Mouse (Mus musculus) adrenal gland, postnatal 25 days (tissue): ENCODE results near the gene Pfn3. TPM values are rescaled to one million over a fixed set of nuclear protein-coding genes. Genes with fewer than 3 reads are reported as not detected.

Experiments
- DNase-seq: peaks from one replicate; pipeline ENCODE4 v3.0.0; 2021; ENCODE audit warnings: mixed read lengths
- microRNA-seq, 2 experiments: library from miRNA; unstranded; fragments of <30 nt; microRNA quantifications; one replicate each; pipeline ENCODE4 v1.2.0; 2021
- total RNA-seq: library from RNA; stranded (reverse); gene quantifications from 2 replicates; pipeline ENCODE4 v1.2.3, GENCODE M21; 2021

Gene Pfn3
- total RNA-seq, 1 experiment from 2014 or later = not detected

DNA sequence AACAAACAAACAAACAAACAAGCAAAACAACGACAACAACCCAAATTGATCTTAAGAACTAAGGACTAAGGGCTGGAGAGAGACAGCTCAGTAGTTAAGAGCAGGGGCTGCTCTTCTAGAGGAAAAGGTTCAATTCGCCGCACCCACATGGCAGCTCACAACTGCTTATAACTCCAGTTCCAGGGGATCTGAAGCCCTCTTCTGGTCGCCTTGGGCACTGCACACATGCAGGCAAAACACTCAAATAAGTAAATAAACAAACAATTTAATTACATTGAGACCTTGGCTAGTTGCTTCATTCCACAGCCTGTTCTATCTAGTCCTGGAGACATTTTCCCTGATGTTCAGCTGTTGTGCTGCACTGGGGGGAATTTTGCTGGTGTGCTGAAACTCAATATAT, 22.1 kb downstream of the Pfn3 start:
- DNase-seq = no peak

DNA sequence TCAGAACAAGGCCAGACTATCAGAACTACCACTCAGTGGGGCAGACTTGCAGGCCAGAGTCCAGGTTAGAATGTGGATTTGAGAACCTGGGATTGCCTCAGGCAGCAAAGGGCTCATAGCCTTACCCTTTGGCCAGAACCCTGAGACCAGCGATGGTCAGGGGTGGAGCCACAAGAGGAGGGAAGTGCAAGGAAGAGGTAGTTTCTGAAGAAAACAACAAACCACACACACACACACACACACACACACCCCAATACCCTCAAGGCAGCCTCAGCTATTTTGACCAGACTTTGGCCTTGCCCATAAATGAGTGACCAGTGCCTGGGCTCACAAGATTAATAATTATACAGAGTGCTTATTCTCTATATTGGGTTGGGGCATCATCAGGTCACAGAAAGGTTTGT, 23.4 kb downstream of the Pfn3 start:
- no peak for DNase-seq

DNA sequence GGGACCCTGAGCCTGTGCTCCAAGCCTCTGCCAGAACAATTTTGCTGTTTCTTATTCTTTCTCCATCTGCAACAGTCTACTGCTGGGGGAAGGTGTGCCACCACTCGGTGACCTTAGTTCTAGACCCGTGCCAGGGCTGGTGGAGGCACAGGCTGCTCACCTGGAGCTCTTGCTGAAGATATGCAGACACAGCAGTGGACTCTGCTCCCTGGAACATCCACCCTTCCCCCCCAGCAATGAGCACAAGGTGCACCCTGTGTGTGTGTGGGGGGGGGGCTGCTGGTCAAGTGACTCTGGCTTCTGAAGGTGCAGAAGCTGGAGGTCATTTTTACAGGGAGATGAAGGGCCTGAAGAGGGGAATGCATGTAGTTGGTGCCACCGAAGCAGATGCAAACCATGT, 24.4 kb downstream of the Pfn3 start:
- no peak for DNase-seq

DNA sequence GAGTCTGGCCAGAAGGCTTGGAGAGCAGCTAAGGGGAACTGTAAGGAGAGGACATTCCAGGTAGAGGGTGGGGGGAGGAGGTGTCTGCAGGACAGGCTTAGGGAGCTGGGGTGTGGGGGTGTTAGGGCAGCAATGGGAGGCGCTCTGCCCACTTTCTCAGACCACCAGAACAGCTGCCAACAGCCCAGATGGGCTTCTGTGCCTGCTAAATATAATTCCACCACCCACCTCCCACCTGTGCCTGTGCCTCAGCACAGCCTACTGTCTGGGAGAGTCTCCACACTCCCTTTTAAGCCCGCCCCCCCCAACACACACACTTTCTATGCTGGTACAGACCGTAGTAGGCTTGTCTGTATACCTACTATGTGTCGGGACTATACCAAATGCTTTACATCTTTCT, 33.2 kb downstream of the Pfn3 start:
- no peak for DNase-seq

DNA sequence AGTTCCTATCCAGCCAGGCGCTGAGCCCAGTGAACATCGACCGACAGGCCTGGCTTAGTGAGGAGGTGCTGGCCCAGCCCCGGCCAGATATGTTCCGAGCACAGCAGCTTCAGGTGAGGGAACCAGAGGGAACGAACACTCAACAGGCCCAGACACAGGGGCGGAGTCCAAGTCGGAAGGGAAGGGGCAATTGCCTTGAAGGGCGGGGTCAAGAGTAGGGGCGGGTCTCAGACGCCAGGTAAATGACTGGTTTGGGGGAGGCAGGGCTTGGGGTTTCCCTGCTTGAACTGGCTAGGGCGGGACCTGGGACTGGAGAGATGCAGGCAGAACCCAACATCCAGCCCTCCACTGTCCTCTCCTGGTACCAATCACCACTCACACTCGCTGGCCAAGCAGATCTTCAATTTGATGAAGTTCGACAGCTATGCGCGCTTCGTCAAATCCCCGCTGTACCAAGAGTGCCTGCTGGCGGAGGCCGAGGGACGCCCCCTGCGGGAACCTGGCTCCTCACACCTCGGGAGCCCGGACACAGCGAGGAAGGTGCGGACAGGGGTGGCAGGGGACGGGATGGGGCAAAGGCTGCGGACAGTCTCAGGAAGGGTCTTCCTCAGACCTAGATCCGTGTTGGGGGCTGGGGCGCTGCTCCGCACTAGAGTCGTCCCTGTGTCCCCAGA, 36.0 kb downstream of the Pfn3 start:
- no peak for DNase-seq

DNA sequence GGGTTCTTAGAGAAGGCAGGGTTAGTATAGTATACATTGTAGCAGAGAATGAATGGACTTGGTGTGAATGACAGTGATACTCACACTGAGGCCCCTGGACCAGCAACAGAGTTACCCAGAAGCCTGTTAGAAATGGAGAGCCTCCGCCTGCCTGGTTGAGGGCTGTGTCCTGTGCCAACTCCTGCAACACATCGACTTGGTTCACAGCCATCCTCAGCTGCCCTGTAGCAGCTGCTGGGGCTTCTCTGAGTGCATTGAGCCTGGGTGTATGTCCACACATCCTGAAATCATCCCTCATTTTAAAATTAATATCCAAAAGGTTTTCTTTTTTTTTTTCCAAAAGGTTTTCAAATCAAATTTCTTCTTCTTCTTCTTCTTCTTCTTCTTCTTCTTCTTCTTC, 39.2 kb downstream of the Pfn3 start:
- DNase-seq = no peak

DNA sequence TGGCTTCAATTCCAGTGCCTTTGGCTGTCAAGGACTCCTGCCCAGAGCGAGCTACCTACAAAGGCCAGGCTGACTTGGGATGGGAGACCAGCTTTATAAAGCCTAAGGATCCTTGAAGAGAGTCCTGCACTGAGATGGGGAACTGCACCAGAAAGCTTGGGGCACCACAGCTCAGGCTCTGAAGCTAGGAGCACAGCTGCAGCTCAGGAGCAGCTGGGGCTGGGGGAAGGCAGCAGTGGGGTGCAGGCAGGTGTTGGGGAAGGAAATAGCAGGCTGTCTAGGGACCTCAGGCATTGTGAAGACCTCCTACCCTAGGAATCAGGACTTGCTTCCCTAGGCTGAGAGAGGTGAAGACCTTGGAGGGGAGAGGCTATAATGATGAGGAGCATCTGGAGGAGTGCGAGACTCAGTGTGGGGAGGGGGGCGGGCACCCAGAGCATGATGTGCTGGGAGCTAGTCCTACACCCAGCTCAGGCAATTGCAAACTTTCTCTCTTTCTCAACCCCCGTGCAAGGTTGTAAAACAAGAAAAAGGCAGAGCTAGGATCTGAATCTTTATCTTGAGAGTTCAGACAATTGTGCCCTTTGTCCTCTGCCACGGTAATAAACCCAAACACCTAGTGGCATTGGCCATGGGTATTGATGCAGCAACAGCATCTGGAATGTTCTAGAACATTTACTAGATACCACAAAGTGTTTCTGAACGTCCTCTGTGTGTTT, 40.7 kb downstream of the Pfn3 start:
- no peak for DNase-seq

DNA sequence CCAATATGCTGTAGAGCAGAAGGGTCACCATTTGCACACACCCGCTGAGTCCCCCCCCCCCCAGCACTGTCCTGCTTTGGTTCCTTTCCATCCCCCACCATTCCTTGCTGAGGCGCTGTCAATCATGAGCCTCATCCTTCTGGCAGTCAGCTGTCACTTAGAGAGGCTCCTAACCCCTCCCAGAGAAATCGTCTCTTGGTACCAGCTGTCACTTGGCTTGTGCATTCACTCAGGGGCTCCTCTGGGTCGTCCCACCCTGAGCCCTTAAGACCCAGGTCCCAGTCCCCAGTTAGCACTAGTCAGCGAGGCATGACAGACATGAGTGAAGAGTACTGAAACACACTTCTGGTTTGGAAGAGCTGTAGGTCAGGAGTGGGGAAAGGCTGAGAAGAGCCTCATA, 43.3 kb downstream of the Pfn3 start:
- no peak for DNase-seq

DNA sequence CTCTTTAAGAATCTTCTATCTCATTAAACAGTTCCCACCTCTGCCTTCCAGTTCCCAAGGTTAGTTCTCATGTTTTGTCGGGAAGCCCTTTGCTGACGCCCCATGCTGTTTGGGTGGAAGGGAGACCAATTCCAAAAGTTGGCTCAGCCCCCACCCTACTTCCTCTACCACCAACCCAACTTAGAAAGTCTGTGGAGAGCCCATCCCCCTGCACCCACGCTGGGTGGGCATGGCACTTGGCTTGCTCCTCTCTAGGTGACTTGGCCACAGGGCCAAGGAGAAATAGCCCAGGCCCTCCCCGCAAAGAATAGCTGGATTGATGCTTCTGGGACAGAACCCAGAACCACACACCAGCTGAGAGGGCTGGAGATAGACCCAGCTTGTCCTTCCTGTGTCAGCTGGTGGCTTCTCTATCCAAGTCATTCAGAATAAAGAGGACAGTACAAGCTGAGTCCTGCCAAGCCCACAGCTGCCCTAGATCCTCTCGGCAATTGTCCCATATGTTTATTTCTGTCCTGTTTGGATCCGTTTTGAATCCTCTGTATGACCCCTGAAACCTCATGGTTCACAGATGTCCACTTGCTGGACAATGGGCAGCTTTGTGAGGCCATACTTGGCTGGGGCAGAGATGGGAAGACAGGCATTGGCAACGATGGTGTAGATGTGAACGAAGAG, 43.9 kb downstream of the Pfn3 start:
- DNase-seq = no peak

DNA sequence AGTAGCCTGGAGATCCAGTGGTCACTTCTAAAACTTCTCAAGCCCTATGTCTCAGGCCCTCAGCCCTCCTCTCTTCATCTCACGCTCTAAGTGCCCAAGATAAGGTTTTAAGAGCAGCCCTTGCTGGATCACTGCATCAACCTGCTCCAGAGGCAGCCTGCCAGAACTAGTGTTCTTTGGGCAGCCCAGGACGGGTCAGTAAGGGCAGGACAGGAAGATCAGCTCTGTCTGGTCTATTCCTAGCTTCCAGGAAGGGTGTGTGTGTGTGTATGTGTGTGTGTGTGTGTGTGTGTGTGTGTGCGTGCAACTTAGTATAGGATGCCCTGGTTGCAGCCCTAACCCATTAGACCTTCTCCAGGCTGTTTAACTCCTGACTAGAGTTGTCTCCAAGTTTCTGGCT, 44.8 kb downstream of the Pfn3 start:
- DNase-seq = no peak

DNA sequence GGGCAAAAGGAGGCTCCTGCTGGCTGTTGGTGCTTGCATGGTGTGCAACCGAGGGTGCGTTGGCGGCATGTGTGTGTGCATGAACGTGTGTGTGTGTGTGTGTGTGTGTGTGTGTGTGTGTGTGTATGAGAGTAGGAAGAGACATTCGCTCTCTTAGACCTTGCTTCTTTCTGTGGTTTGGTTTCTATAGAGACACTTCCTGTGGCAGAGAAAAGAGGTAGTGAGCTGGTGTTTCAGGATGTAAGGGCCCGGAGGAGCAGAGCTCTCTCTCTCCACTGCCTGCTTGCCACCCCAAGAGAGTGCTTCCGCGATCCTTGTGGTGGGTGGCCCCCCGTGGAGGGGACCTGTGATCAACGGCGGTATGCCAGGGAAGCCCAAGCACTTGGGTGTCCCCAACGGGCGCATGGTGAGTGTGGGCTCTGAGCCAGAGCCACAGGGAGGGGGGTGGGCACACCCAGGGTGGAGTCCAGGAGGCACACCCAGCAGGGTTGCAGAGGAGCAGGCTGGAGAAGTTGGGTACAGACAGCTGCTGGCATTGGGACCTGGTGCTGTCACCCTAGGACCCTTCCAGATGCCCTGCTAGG, 45.4 kb downstream of the Pfn3 start, which contains the start of gene Rgs14:
TSS of gene Rgs14 (plus strand) at position 202 of the 584 bp plus-strand sequence.
- no peak for DNase-seq

DNA sequence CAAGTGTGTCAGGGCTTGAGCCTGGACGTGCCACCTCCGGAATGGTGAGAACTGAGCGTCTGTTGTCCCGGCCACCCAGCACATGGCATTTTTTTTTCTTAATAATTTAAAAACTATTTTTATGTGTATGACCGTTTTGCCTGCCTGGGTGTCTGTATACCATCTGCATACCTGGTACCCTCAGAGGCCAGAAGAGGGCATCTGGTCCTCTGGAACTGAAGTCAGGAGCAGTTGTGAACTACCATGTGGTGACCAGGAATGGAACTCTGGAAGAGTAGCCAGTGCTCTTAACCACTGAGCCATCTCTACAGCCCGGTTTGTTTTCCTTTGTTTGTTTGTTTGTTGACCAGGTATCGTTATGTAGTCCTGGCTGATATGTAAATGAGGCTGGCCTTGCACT, 46.6 kb downstream of the Pfn3 start:
- DNase-seq = no peak

Small RNAs within 50 kb of the gene (microRNA-seq; reads per million reads assigned to microRNA genes)
- gene Mir6943 = 0.69 to 1.8 reads per million in 2 experiments

Other genes starting within 250 kb of the Pfn3 start
- gene Nsd1, start 205.4 kb downstream of the Pfn3 start, total RNA-seq = 121 and 142 TPM in 2 replicates
- gene Prelid1, start 94.7 kb downstream of the Pfn3 start, total RNA-seq = 153 and 156 TPM in 2 replicates
- 58.0 and 87.0 TPM in 2 replicates for gene Rab24, start 93.3 kb downstream of the Pfn3 start, total RNA-seq
- gene Mxd3, start 85.4 kb downstream of the Pfn3 start, total RNA-seq = 5.0 and 8.3 TPM in 2 replicates
- gene Lman2, start 52.4 kb downstream of the Pfn3 start, total RNA-seq = 107 and 109 TPM in 2 replicates
- 0.70 and 0.86 TPM in 2 replicates for gene Rgs14, start 45.5 kb downstream of the Pfn3 start, total RNA-seq
- gene Slc34a1, start 17.0 kb downstream of the Pfn3 start, total RNA-seq = not detected in 2 replicates
- gene F12, start 11.6 kb upstream of the Pfn3 start, total RNA-seq = 0.15 and 3.3 TPM in 2 replicates
- 47.9 and 62.1 TPM in 2 replicates for gene Grk6, start 29.8 kb upstream of the Pfn3 start, total RNA-seq
- 3.8 and 3.9 TPM in 2 replicates for gene Prr7, start 49.0 kb upstream of the Pfn3 start, total RNA-seq
- 14.6 and 19.1 TPM in 2 replicates for gene Dbn1, start 72.9 kb upstream of the Pfn3 start, total RNA-seq
- 17.6 and 18.7 TPM in 2 replicates for gene Pdlim7, start 98.4 kb upstream of the Pfn3 start, total RNA-seq
- gene Dok3, start 114.1 kb upstream of the Pfn3 start, total RNA-seq = 3.4 and 4.4 TPM in 2 replicates
- gene Ddx41, start 121.4 kb upstream of the Pfn3 start, total RNA-seq = 52.6 and 57.3 TPM in 2 replicates
- gene Fam193b, start 155.9 kb upstream of the Pfn3 start, total RNA-seq = 75.2 and 75.3 TPM in 2 replicates
- gene Tmed9, start 158.5 kb upstream of the Pfn3 start, total RNA-seq = 144 and 170 TPM in 2 replicates
- gene B4galt7, start 184.7 kb upstream of the Pfn3 start, total RNA-seq = 16.4 and 19.7 TPM in 2 replicates
- 37.4 and 37.7 TPM in 2 replicates for gene Caml, start 207.8 kb upstream of the Pfn3 start, total RNA-seq
- gene Ddx46, start 219.8 kb upstream of the Pfn3 start, total RNA-seq = 39.2 and 48.2 TPM in 2 replicates